Mouse (Mus musculus) monocyte, adult 2 months (primary cell): ENCODE measurements around the gene Enpp6.

Source experiments
- DNase-seq, 2 experiments: peaks; one replicate each; pipeline ENCODE4 v3.0.0; 2022; ENCODE audit warnings: low spot score in 2 of 2, low read depth in 1 of 2

Enpp6 gene

GRCm38 (mm10) chr8:47061105-47061720 lies 74.5 kb downstream of the Enpp6 start:
- no peak for DNase-seq

- DNase-seq: no peak
Observed at GRCm38 (mm10) chr8:47067121-47067520, 80.4 kb downstream of the Enpp6 start.

GRCm38 (mm10) chr8:47069634-47070033 lies 82.9 kb downstream of the Enpp6 start:
- no peak for DNase-seq

GRCm38 (mm10) chr8:47072001-47072400 lies 85.3 kb downstream of the Enpp6 start:
- DNase-seq: no peak

GRCm38 (mm10) chr8:47075941-47076555 lies 89.4 kb downstream of the Enpp6 start:
- no peak for DNase-seq

- DNase-seq: no peak
Observed at GRCm38 (mm10) chr8:47080037-47080436, 93.3 kb downstream of the Enpp6 start.

GRCm38 (mm10) chr8:47082201-47083027 lies 95.7 kb downstream of the Enpp6 start:
- DNase-seq: no peak

GRCm38 (mm10) chr8:47090021-47090420 lies 103.3 kb downstream of the Enpp6 start:
- DNase-seq: no peak

- DNase-seq: no peak
Observed at GRCm38 (mm10) chr8:47105617-47106016, 118.9 kb downstream of the Enpp6 start.

GRCm38 (mm10) chr8:47114133-47114796 lies 127.6 kb downstream of the Enpp6 start:
- DNase-seq: no peak

GRCm38 (mm10) chr8:47117336-47117735 lies 130.6 kb downstream of the Enpp6 start:
- no peak for DNase-seq

- DNase-seq: no peak
Observed at GRCm38 (mm10) chr8:47119895-47120294, 133.2 kb downstream of the Enpp6 start.

- no peak for DNase-seq
Observed at GRCm38 (mm10) chr8:47128859-47129258, 142.2 kb downstream of the Enpp6 start.

GRCm38 (mm10) chr8:47133381-47133780 lies 146.7 kb downstream of the Enpp6 start:
- no peak for DNase-seq

- no peak for DNase-seq
Observed at GRCm38 (mm10) chr8:47134736-47135135, 148.0 kb downstream of the Enpp6 start.

- DNase-seq: no peak
Observed at GRCm38 (mm10) chr8:47135586-47135985, 148.9 kb downstream of the Enpp6 start.

- no peak for DNase-seq
Observed at GRCm38 (mm10) chr8:47136047-47136446, 149.4 kb downstream of the Enpp6 start.

GRCm38 (mm10) chr8:47145258-47145657 lies 158.6 kb downstream of the Enpp6 start:
- no peak for DNase-seq
